Mouse (Mus musculus) heart, postnatal 25 days (tissue): ENCODE data around the gene Ly6g6f. TPM values are rescaled to one million over a fixed set of nuclear protein-coding genes. Genes with fewer than 3 reads are reported as not detected.
"Not testable (repeated sequence)": the region's sequence is repeated elsewhere in the genome, so short reads cannot be mapped to it uniquely, and the experiment has no call there.

Experiments used
- DNase-seq: peaks from one replicate; pipeline ENCODE4 v3.0.0; 2022; ENCODE audit warnings: low spot score
- intact Hi-C: fragments of 180-260 bp; cut with DNase I; formaldehyde crosslinking; loops from one replicate; pipeline ENCODE4 v1.15.1; 2025
- total RNA-seq, 2 experiments: library from RNA; stranded (reverse); gene quantifications; 2 replicates each; pipeline ENCODE4 v1.2.3; 2021

The Ly6g6f gene
- total RNA-seq, result not detected

GRCm38 (mm10) chr17:35085208-35085865 is at the start of gene Ly6g6f:
TSS of gene Ly6g6f (minus strand) at chr17:35085610.
- no peak for DNase-seq
- intact Hi-C loops, result no loop called here

GRCm38 (mm10) chr17:35134801-35135590 is 49.6 kb upstream of the Ly6g6f start, which contains the start of gene Bag6:
TSS of gene Bag6 (plus strand) at chr17:35135178.
- DNase-seq, result peak; percentile 91
- intact Hi-C loops, result no loop called here

GRCm38 (mm10) chr17:35133517-35133916 is 48.1 kb upstream of the Ly6g6f start:
- DNase-seq, result no peak
- intact Hi-C loops, result no loop called here

GRCm38 (mm10) chr17:35132174-35132560 is 46.8 kb upstream of the Ly6g6f start:
- intact Hi-C loops, result no loop called here
- DNase-seq, result no peak

- intact Hi-C loops, result no loop called here
- no peak for DNase-seq
Observed at GRCm38 (mm10) chr17:35131500-35132173, 46.2 kb upstream of the Ly6g6f start, which contains the start of gene Apom. TSS of gene Apom (minus strand) at chr17:35132050.

GRCm38 (mm10) chr17:35131038-35131437 is 45.6 kb upstream of the Ly6g6f start:
- no peak for DNase-seq
- intact Hi-C loops, result no loop called here

GRCm38 (mm10) chr17:35128996-35129395 is 43.6 kb upstream of the Ly6g6f start:
- no peak for DNase-seq
- intact Hi-C loops, result no loop called here

- intact Hi-C loops, result no loop called here
- DNase-seq, result no peak
Observed at GRCm38 (mm10) chr17:35127017-35127416, 41.6 kb upstream of the Ly6g6f start.

- intact Hi-C loops, result no loop called here
Observed at GRCm38 (mm10) chr17:35126206-35126611, 40.8 kb upstream of the Ly6g6f start, which contains the start of gene D17H6S53E. TSS of gene D17H6S53E (plus strand) at chr17:35126373.

GRCm38 (mm10) chr17:35125578-35125977 is 40.2 kb upstream of the Ly6g6f start:
- DNase-seq, result no peak
- intact Hi-C loops, result no loop called here

More at GRCm38 (mm10) chr17:35126206-35126611, 40.8 kb upstream of the Ly6g6f start, which contains the start of gene D17H6S53E:
- peak; percentile 67 for DNase-seq

GRCm38 (mm10) chr17:35125081-35125480 is 39.7 kb upstream of the Ly6g6f start:
- no peak for DNase-seq
- intact Hi-C loops, result no loop called here

- not testable (repeated sequence) for DNase-seq
- intact Hi-C loops, result loop anchor here (5.0 kb wide), 2 partner anchors 38 to 113 kb away; partner anchors contain the start of genes Nfkbil1 and Prrc2a
Observed at GRCm38 (mm10) chr17:35124261-35124896, 39.0 kb upstream of the Ly6g6f start.

GRCm38 (mm10) chr17:35123287-35123686 is 37.9 kb upstream of the Ly6g6f start:
- intact Hi-C loops, result loop anchor here (5.0 kb wide), 2 partner anchors 39 to 114 kb away; partner anchors contain the start of genes Nfkbil1 and Prrc2a
- not testable (repeated sequence) for DNase-seq

GRCm38 (mm10) chr17:35121871-35122303 is 36.5 kb upstream of the Ly6g6f start, which contains the start of gene Csnk2b:
TSS of gene Csnk2b (minus strand) at chr17:35122053.
- intact Hi-C loops, result loop anchor here (5.0 kb wide), 2 partner anchors 40 to 115 kb away; partner anchors contain the start of genes Nfkbil1 and Prrc2a
- no peak for DNase-seq

GRCm38 (mm10) chr17:35121143-35121799 is 35.9 kb upstream of the Ly6g6f start, which contains the start of gene Gpank1:
TSS of gene Gpank1 (plus strand) at chr17:35121455.
- DNase-seq, result peak; percentile 98
- intact Hi-C loops, result loop anchor here (5.0 kb wide), 2 partner anchors 41 to 116 kb away; partner anchors contain the start of genes Nfkbil1 and Prrc2a

- intact Hi-C loops, result loop anchor here (5.0 kb wide), 2 partner anchors 42 to 117 kb away; partner anchors contain the start of genes Nfkbil1 and Prrc2a
Observed at GRCm38 (mm10) chr17:35120745-35121142, 35.3 kb upstream of the Ly6g6f start.

GRCm38 (mm10) chr17:35115046-35116019 is 29.9 kb upstream of the Ly6g6f start, which contains the start of gene Ly6g5b:
TSS of gene Ly6g5b (minus strand) at chr17:35115428.
- intact Hi-C loops, result no loop called here
- DNase-seq, result no peak

More at GRCm38 (mm10) chr17:35120745-35121142, 35.3 kb upstream of the Ly6g6f start:
- DNase-seq, result no peak
